ENCODE assay signal across 10 mouse cellular contexts in the genomic region with DNA sequence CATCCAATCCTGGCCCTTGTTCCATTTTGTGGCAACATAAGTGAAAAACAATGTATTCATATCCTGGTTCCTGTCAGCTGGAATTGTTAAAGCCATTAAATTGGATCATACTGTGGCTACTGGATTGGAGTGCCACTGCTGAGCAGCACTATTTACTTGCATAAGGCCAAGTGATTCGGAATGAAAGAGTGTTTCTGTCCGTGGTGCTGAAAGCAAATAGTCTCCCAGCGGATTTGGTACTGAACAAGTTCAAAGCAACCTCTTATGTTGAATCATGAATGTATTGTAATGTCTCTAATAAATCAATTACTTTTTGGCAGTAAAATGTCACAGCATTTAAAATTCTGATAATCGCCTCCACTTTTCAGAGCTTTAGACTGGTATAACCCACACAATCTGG.
DNase-seq lines count a peak whose midpoint lies in the region; ATAC-seq lines count a peak whose summit lies in the region.
"Had no signal": no experiment of that assay in that cellular context is flagged by ENCODE, and none has a peak within 500 bp of the region (broad histone marks: within the 10 kb centered on the region; RNA-seq: fewer than 3 reads in every experiment).

No protein-coding gene starts in this region.

- no peak overlapping the region for H3K27ac ChIP-seq in forebrain, embryonic 10.5 days
- H3K27ac ChIP-seq in forebrain, embryonic 15.5 days (replicated peaks), result no peak overlapping the region
- H3K27ac ChIP-seq: embryonic facial prominence, embryonic 15.5 days; limb, embryonic 12.5 days had no signal

- H3K9ac ChIP-seq in forebrain, embryonic 15.5 days (replicated peaks), result no peak overlapping the region
- H3K9ac ChIP-seq: embryonic facial prominence, embryonic 15.5 days; limb, embryonic 12.5 days had no signal

- peak; percentile 44 for DNase-seq in forebrain, embryonic 10.5 days (ENCODE audit: extremely low spot score, low spot score)
- peak; percentile 35 for DNase-seq in urinary bladder, postnatal 14 days (ENCODE audit: low spot score)
- DNase-seq in urinary bladder, adult 2 months (ENCODE audit: low spot score), result no peak
- peak; percentile 36 to 60 for DNase-seq in kidney, postnatal 25 days
- DNase-seq in right cerebral cortex, postnatal 10 days (ENCODE audit: low spot score in 2 of 2), result no peak
- no peak for DNase-seq in left cerebral cortex, postnatal 25 days (ENCODE audit: low spot score in 2 of 2)

- WGBS in forebrain, embryonic 10.5 days, result 14% methylated on average over 4 of the region's 4 CpGs
- 10% methylated on average over 4 of the region's 4 CpGs for WGBS in forebrain, embryonic 15.5 days

- intact Hi-C loops in left cerebral cortex, postnatal 25 days (cut with DNase I), result no loop called here

- no peak for ATAC-seq in forebrain, embryonic 15.5 days (replicated peaks)
- no peak for ATAC-seq in frontal cortex, adult (ENCODE audit: low TSS enrichment)

- H3K27me3 ChIP-seq in forebrain, embryonic 10.5 days (ENCODE audit: poor library complexity, severe bottlenecking), result peaks cover 10% of the 10 kb centered on the region; the same call in 1 of the 2 replicates
- no peaks in the 10 kb centered on the region for H3K27me3 ChIP-seq in forebrain, embryonic 15.5 days
- H3K27me3 ChIP-seq: embryonic facial prominence, embryonic 15.5 days; limb, embryonic 12.5 days had no signal

- no peak overlapping the region for H3K4me3 ChIP-seq in forebrain, embryonic 10.5 days
- H3K4me3 ChIP-seq in forebrain, embryonic 15.5 days, result no peak overlapping the region
- H3K4me3 ChIP-seq: embryonic facial prominence, embryonic 15.5 days; limb, embryonic 12.5 days had no signal

- no peaks in the 10 kb centered on the region for H3K36me3 ChIP-seq in forebrain, embryonic 10.5 days (replicated peaks)
- no peaks in the 10 kb centered on the region for H3K36me3 ChIP-seq in forebrain, embryonic 15.5 days
- H3K36me3 ChIP-seq: embryonic facial prominence, embryonic 15.5 days; limb, embryonic 12.5 days had no signal

- H3K9me3 ChIP-seq in forebrain, embryonic 10.5 days, result no peaks in the 10 kb centered on the region
- H3K9me3 ChIP-seq in forebrain, embryonic 15.5 days, result no peaks in the 10 kb centered on the region
- H3K9me3 ChIP-seq: embryonic facial prominence, embryonic 15.5 days; limb, embryonic 12.5 days had no signal

- no peak overlapping the region for H3K4me2 ChIP-seq in forebrain, embryonic 15.5 days (replicated peaks)
- H3K4me2 ChIP-seq: embryonic facial prominence, embryonic 15.5 days; limb, embryonic 12.5 days had no signal

- peaks cover 12% of the 10 kb centered on the region for H3K4me1 ChIP-seq in forebrain, embryonic 10.5 days
- no peaks in the 10 kb centered on the region for H3K4me1 ChIP-seq in forebrain, embryonic 15.5 days
- H3K4me1 ChIP-seq: embryonic facial prominence, embryonic 15.5 days had no signal

Comparison
In these comparisons a context has a peak if more than half of its experiments do, and no peak if none do; other contexts are left out.
1. DNase-seq: peak in forebrain, embryonic 10.5 days (single experiment), urinary bladder, postnatal 14 days (single experiment) and kidney, postnatal 25 days (2 of 2); none in urinary bladder, adult 2 months (single experiment), right cerebral cortex, postnatal 10 days (0 of 2) and left cerebral cortex, postnatal 25 days (0 of 2).